Mouse (Mus musculus) ES-E14 (cell line): ENCODE measurements around the gene Ghr.

Source experiments
- CHD2 ChIP-seq: IDR thresholded peaks from 2 replicates; pipeline ENCODE4 v1.6.1; 2014; ENCODE audit warnings: mild to moderate bottlenecking, low read depth, low read length, inconsistent platforms
- MAFK ChIP-seq: IDR thresholded peaks from 2 replicates; pipeline ENCODE4 v1.6.1; 2014; ENCODE audit warnings: mild to moderate bottlenecking, low read depth, low read length, inconsistent platforms; ENCODE audit not compliant: insufficient read depth
- ZC3H11A ChIP-seq: IDR thresholded peaks from 2 replicates; pipeline ENCODE4 v1.6.1; 2012; ENCODE audit warnings: low read depth, mild to moderate bottlenecking, inconsistent platforms, low read length, borderline replicate concordance
- ZNF384 ChIP-seq: IDR thresholded peaks from 2 replicates; pipeline ENCODE4 v1.6.1; 2012; ENCODE audit warnings: low read depth, low read length, inconsistent platforms

DNA sequence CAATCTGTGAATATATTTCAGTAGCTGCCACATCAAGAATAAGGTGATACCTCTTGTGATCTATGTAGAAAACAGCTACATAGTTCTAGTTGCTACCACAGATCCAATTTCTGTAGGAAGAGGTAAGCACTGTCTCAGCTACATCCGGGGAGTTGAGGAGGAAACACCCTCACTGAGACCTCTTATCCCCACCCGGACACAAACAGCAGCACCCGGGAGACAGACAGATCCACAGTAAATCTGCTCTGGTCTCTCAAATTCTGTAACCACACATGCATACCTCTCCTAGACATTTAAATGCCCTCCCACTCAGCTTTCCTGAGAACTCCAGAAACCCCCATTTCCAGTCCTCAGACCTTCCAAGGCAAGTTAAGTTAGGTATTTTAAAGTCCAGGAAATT, 2.0 kb downstream of the Ghr start:
- no peak for TF ChIP-seq ZNF384
- TF ChIP-seq MAFK: no peak
- TF ChIP-seq CHD2: no peak
- no peak for TF ChIP-seq ZC3H11A
